Mouse (Mus musculus): Measurements from ENCODE around the gene Grm1. TPM values are rescaled to one million over a fixed set of nuclear protein-coding genes. Genes with fewer than 3 reads are reported as not detected.

The Grm1 gene
- total and polyA plus RNA-seq, 3 experiments: not detected

DNA sequence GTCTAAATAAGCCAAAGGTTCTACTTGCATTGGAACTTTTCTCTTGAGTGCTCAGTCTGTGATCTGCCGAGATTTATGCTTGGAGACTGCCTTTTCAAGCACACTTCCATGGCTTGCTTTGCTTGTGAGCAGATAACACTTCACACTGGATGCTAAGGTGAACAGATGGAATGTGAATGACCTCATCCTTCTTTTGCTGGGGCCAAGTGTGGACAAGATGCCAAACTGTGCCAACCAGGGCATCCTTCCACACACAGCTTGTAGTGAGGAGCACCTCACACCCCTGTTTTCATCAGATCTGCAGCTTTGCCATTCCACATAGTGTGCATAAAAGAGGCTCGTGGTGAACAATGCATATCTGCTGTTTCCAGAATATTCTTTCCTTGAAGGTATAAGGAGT lies 371.3 kb downstream of the Grm1 start:
- no peak for DNase-seq

DNA sequence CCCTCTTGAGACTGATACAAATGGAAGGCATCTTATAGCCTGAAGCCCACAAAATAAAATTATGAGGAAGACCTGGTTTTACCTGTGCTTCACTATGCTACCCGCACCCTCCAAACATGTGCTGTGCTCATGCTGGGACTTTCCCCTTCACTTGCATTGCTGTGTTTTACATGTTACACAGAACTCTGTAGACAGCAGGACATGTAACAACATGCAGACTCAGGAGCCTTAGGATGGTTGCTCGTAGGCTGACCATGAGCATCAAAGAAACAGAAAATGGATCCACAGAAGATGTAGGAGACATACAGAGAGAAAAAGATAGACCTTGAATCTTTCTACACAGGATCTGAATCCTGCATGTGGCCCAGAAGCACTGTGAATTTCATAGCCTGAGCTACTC lies 371.8 kb downstream of the Grm1 start:
- no peak for DNase-seq

DNA sequence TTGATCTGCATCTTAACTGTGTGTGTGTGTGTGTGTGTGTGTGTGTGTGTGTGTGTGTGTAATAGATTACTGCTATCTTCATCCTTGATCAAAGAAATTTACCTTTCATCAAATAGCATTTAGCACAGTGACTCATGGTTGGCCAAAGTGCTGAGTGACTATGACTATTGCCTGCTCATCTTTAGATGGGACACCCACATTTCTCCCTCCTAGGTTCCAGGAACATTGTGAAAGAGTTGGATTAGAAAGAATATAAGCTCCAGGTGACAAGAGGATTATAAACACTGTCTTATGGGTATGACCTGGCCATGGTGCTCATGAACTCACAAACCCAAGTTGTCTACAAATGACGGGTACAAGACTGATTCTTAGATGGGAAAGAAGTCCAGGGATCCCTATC lies 374.1 kb downstream of the Grm1 start:
- DNase-seq: no peak

DNA sequence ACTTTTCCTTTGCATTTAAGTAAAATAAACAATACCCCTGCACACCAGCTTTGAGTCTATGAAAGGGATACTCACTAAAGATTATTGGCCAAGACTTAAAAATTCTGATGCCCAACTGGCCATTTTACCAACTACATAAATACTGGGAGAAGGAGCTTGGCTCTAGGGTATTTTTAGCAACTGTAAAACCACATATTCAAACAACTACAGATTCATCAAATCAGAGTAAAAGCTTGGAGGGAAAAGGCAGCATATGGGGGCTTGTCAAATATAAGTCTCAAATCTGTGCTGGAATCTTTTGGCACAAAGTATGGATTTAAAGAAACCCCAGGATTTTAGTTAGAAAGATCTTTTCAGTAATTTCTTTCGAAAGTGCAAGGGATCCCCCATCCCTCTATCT lies 380.8 kb downstream of the Grm1 start:
- DNase-seq: no peak

DNA sequence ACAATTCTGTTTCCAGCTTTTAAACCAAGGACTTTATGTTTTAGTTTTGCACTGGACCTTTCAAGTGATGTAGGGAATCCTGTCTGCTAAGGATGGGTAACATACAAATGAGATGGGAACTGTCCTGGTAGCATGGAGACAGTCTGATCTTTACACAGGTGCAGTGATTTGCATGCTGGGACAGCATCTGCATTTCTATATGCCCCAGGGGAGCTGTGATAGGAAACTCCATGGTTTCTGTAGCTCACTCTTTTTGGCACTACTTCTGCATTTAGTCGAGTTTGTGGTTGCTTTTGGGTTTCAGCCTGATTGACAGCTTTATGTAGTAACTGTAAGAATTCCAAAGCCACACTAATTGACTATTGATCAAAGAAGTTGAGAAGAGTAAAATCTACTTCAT lies 381.3 kb downstream of the Grm1 start:
- DNase-seq: no peak

DNA sequence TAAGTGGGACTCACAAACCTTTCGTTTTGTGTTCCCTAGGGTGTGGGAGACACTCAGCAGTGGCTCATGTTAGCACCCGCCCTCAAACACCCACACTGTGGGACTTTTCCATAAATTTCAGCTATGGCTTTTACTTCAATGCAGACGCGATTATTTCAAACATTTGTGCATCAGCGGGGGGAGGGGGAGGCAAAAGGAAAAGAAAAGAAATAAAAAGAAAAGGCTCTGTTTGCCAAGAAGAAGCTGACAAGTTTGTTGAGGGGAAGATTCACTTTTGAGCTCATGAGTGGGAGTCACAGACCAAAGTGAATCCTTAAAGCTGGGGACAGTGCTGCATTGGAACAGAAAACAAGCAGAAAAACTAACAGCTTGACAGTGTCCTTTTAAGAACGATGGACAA lies 384.7 kb downstream of the Grm1 start:
- no peak for DNase-seq

DNA sequence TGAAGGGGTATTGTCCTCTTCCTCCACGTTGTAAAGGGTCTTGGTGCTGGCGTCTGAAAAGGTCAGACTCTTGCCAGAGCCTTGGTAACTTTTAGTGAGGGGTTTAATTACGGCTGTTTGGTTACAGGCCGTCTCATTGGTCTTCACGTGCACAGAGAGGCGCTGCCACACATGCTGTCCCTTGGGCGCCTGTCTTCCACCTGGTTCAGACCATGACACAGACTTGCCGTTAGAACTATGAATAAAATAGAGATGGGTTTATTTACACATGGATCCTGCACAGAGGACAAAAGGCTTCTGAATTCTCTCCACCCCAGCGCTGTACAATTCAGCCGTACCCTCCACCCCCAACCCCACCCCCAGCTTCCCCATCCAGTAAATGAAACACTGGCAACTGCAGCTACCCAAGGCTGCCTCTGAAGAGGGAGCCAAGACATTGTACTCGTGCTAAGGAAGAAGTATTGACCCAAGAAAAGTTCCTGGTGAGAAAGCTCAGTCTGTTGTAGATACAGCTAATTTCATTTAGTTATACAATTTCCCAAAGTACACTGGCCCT lies 392.4 kb downstream of the Grm1 start:
- no peak for DNase-seq

DNA sequence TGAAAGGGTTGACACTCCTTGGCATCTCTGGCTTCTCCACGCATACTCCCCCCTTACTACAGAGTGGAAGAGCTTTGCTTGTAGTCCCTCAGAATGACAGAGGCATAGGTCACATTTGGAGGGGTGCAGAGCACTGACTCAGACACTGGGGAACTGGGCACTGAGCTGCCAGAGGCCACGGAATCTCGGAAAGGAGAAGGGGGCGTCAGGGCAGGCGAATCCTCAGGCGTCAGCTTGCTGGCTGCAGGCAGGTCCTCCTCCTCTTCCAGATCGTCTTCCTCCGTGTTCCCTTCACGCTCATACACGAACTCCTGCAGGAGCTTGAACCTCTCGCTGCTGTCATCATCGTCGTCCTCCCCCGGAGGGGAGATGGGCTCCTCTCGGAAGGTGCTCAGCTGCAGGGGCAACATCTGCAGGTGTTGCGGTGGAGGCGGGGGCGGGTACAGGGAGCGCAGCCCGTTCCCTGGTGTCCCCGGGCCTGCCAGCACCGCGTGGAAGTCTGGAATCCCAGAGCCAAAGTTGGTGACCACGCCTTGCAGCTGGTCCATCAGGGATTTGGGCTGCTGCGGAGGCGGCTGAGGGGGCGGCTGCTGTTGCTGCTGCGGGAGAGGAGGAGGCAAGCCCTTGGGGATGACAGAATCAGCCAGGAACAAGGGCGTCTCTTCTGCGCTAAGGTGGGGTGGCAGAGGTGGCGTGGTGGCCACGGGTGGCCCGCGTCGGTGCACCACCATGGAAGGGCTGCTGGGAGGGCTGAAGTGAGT lies 393.1 kb downstream of the Grm1 start:
- peak; percentile 5 for DNase-seq

DNA sequence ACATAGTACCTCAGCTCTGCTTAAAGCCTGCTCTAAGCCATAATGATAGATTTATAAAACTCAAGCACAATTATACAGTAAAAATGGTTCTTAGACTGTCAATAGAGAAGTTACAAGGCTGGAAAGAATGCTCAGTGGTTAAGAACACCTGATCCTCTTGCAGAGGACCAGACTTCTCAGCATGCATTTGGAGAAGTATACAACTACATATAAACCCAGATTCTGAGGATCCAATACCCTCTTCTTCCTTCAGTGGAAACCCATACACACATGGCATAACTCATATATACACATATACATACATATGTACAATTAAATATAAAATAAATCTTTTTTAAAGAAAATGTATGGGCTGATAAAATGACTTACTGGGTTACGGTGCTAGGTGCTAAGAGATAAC lies 401.1 kb downstream of the Grm1 start, which contains the start of gene Gm10944:
Gene Gm10944 (plus strand): TSS at position 301 of the 400 bp plus-strand sequence.
- no peak for DNase-seq

DNA sequence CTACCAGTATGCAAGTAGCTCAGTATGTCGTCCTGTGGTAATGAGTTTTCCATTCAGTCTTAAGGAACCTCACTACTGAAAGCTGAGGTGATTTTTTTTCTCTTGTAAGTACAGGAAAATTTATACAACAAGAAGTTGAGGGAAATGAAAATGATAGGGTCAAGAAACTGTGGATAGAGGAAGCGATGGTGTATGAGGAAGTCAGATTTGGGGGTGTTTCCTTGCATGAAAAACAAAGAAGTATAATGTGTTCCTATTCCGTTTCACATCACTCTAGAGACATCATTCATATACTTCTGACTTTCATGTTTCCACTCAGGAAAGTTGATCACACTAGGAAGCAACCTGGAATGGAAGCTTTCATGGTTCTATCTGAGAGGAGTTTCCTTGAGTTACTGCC lies 422.2 kb downstream of the Grm1 start:
- no peak for DNase-seq

DNA sequence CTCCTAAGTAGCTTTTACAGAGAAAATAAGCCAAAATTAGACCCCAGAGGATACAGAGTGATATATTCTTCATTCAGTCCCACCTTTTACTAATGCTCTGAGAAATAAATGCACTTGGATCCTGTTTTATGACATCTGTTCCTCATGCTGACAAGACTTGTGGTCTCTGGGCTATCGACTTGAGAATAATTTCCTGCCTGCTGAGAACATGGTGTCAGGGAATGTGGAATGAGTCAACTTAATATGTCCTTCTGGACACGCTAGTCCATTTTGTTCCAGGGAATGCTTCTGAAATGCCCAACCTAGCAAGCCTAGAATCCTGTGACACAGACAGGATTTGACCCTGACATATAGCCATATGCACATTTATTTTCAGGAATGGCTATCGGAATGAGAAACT lies 423.0 kb downstream of the Grm1 start:
- DNase-seq: no peak

DNA sequence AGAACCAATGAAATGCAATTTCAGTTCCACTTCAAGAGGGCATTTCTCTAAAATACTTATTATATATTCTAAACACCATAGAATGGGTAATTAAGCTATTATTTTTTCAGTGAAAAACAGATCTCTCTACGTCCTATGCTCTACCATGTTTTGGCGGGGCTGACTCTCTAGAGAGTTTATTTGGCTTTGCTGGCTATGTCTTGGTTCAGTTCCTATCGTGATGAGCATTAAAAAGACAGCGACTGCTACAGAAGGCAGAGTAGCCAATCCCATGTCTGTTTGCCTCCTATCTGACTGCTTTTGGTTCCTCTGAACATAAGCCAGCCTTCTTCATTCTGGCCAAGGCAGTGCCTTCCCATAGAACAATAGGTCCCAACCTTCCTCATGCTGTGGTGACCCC lies 425.5 kb downstream of the Grm1 start:
- no peak for DNase-seq

DNA sequence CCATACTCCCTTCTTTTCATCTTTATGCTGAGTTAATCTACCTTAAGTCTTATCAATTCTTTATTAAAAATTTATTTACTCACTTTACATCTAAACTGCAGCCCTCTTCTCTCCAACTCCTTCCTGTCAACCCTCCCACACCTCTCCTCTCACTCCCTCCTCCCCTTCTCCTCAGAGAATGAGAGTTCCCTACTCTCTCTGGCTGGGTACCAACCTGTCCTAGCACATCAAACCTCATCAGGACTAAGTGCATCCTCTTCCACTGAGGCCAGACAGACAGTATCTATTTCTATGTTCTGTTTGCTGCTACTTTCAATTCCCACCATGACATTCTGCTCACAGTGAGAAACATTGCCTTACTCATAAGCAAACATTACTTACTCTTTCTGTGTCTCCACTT lies 426.2 kb downstream of the Grm1 start:
- DNase-seq: no peak

Other genes starting within 250 kb of the Grm1 start
- 10 to 100 TPM; 17.0 to 22.0 TPM for gene Shprh, start 67.1 kb upstream of the Grm1 start, total RNA-seq (2021)
- gene Shprh, start 67.1 kb upstream of the Grm1 start, polyA plus RNA-seq (2012; rRNA removed): 0.81 and 0.92 TPM in 2 replicates
- 10 to 100 TPM; 21.9 to 25.2 TPM for gene Fbxo30, start 199.0 kb upstream of the Grm1 start, total RNA-seq (2021)
- gene Fbxo30, start 199.0 kb upstream of the Grm1 start, polyA plus RNA-seq (2012; rRNA removed): 1.2 and 1.4 TPM in 2 replicates

Measured in adrenal gland, adult 2 months (tissue).